9 mouse cellular contexts compared by ENCODE assay signal in genomic region chr16:86932765-86933164, GRCm38 (mm10).
DNase-seq lines count a peak whose midpoint lies in the region; ATAC-seq lines count a peak whose summit lies in the region.
"Had no signal": no experiment of that assay in that cellular context is flagged by ENCODE, and none has a peak within 500 bp of the region (broad histone marks: within the 10 kb centered on the region; RNA-seq: fewer than 3 reads in every experiment).

No protein-coding gene starts in this region.

- H3K4me3 ChIP-seq in hindbrain, embryonic 13.5 days = no peak overlapping the region
- H3K4me3 ChIP-seq in hindbrain, embryonic 12.5 days = no peak overlapping the region
- no peak overlapping the region for H3K4me3 ChIP-seq in forebrain, embryonic 16.5 days (replicated peaks; ENCODE audit: low read length)
- H3K4me3 ChIP-seq in neural tube, embryonic 14.5 days (ENCODE audit: low read depth, low read length) = no peak overlapping the region

- no peaks in the 10 kb centered on the region for H3K4me1 ChIP-seq in hindbrain, embryonic 13.5 days (replicated peaks)
- no peaks in the 10 kb centered on the region for H3K4me1 ChIP-seq in hindbrain, embryonic 12.5 days
- no peaks in the 10 kb centered on the region for H3K4me1 ChIP-seq in forebrain, embryonic 16.5 days (replicated peaks; ENCODE audit: control insufficient read depth, insufficient read depth, low read length)
- H3K4me1 ChIP-seq in neural tube, embryonic 14.5 days (ENCODE audit: control insufficient read depth, insufficient read depth, low read length) = no peaks in the 10 kb centered on the region

- H3K36me3 ChIP-seq in hindbrain, embryonic 13.5 days = no peaks in the 10 kb centered on the region
- no peaks in the 10 kb centered on the region for H3K36me3 ChIP-seq in hindbrain, embryonic 12.5 days
- no peaks in the 10 kb centered on the region for H3K36me3 ChIP-seq in forebrain, embryonic 16.5 days (ENCODE audit: control insufficient read depth, insufficient read depth)
- H3K36me3 ChIP-seq in neural tube, embryonic 14.5 days (ENCODE audit: control insufficient read depth, insufficient read depth, low read length) = no peaks in the 10 kb centered on the region

- no peaks in the 10 kb centered on the region for H3K9me3 ChIP-seq in hindbrain, embryonic 13.5 days
- no peaks in the 10 kb centered on the region for H3K9me3 ChIP-seq in hindbrain, embryonic 12.5 days (replicated peaks)
- H3K9me3 ChIP-seq in forebrain, embryonic 16.5 days (ENCODE audit: control insufficient read depth, low read length) = no peaks in the 10 kb centered on the region
- no peaks in the 10 kb centered on the region for H3K9me3 ChIP-seq in neural tube, embryonic 14.5 days (ENCODE audit: control insufficient read depth, low read length)

- ATAC-seq in hindbrain, embryonic 13.5 days (ENCODE audit: low FRiP score) = peak; percentile 69
- ATAC-seq in hindbrain, embryonic 12.5 days (ENCODE audit: low FRiP score) = no peak
- ATAC-seq in forebrain, embryonic 16.5 days = peak; percentile 82
- peak; percentile 72 for ATAC-seq in neural tube, embryonic 14.5 days (ENCODE audit: low read depth)
- no peak for ATAC-seq in erythroid progenitor cell, adult 5-6 weeks (replicated peaks; ENCODE audit: low FRiP score, poor library complexity, severe bottlenecking)

- WGBS in hindbrain, embryonic 13.5 days = 41% methylated on average over 3 of the region's 3 CpGs
- WGBS in hindbrain, embryonic 12.5 days = 45% methylated on average over 3 of the region's 3 CpGs
- 21% methylated on average over 3 of the region's 3 CpGs for WGBS in forebrain, embryonic 16.5 days
- WGBS in neural tube, embryonic 14.5 days = 24% methylated on average over 3 of the region's 3 CpGs

- no peak overlapping the region for H3K9ac ChIP-seq in hindbrain, embryonic 13.5 days
- no peak overlapping the region for H3K9ac ChIP-seq in hindbrain, embryonic 12.5 days
- no peak overlapping the region for H3K9ac ChIP-seq in forebrain, embryonic 16.5 days (replicated peaks; ENCODE audit: low read depth, low read length)
- no peak overlapping the region for H3K9ac ChIP-seq in neural tube, embryonic 14.5 days (replicated peaks; ENCODE audit: low read depth, low read length)

- DNase-seq in adrenal gland, postnatal 36 days = peak; percentile 1 to 18
- DNase-seq in kidney, postnatal 10 days = peak; percentile 42
- DNase-seq in embryo, embryonic 11 days = no peak

- no peak overlapping the region for H3K4me2 ChIP-seq in hindbrain, embryonic 13.5 days
- no peak overlapping the region for H3K4me2 ChIP-seq in hindbrain, embryonic 12.5 days (replicated peaks)
- no peak overlapping the region for H3K4me2 ChIP-seq in forebrain, embryonic 16.5 days (ENCODE audit: low read length)
- H3K4me2 ChIP-seq in neural tube, embryonic 14.5 days (ENCODE audit: low read depth, low read length) = no peak overlapping the region

- no peak overlapping the region for H3K27ac ChIP-seq in hindbrain, embryonic 13.5 days
- H3K27ac ChIP-seq in hindbrain, embryonic 12.5 days = no peak overlapping the region
- H3K27ac ChIP-seq in forebrain, embryonic 16.5 days (ENCODE audit: low read length) = no peak overlapping the region
- H3K27ac ChIP-seq in neural tube, embryonic 14.5 days (ENCODE audit: low read depth, low read length) = no peak overlapping the region
- H3K27ac ChIP-seq: macrophage had no signal

- H3K27me3 ChIP-seq in hindbrain, embryonic 13.5 days = no peaks in the 10 kb centered on the region
- H3K27me3 ChIP-seq in hindbrain, embryonic 12.5 days = no peaks in the 10 kb centered on the region
- H3K27me3 ChIP-seq in forebrain, embryonic 16.5 days (replicated peaks; ENCODE audit: control insufficient read depth, insufficient read depth, low read length) = no peaks in the 10 kb centered on the region
- H3K27me3 ChIP-seq in neural tube, embryonic 14.5 days (ENCODE audit: control insufficient read depth, insufficient read depth, low read length) = no peaks in the 10 kb centered on the region

Comparison
In these comparisons a context has a peak if more than half of its experiments do, and no peak if none do; other contexts are left out.
1. ATAC-seq: peak in hindbrain, embryonic 13.5 days (single experiment), forebrain, embryonic 16.5 days (single experiment) and neural tube, embryonic 14.5 days (single experiment); none in hindbrain, embryonic 12.5 days (single experiment) and erythroid progenitor cell, adult 5-6 weeks (single experiment).